Mouse (Mus musculus) kidney, adult 8-10 months (tissue): ENCODE measurements at regions not wholly inside any gene's neighbourhood (a gene's known extent, or its start where the extent isn't known, plus 50 kb on each side); places are given as distances from the start of the nearest gene placed in this dataset.

ENCODE experiments used
- DNase-seq, 2 experiments: peaks; one replicate each; pipeline ENCODE4 v3.0.0; 2022

GRCm38 (mm10) chr3:104586342-104587175 is 51.9 kb upstream of the Slc16a1 start:
- DNase-seq, result no peak

- no peak for DNase-seq
These were observed 53.2 kb upstream of the Slc16a1 start for GRCm38 (mm10) chr3:104585303-104585702.

- no peak for DNase-seq
These were observed 55.2 kb upstream of the Slc16a1 start for GRCm38 (mm10) chr3:104583236-104583635.

GRCm38 (mm10) chr3:104582521-104582920 is 55.9 kb upstream of the Slc16a1 start:
- no peak for DNase-seq

- no peak for DNase-seq
These were observed 59.3 kb upstream of the Slc16a1 start for GRCm38 (mm10) chr3:104579186-104579585.

- DNase-seq, result peak; percentile 9 to 37
These were observed 60.1 kb upstream of the Slc16a1 start for GRCm38 (mm10) chr3:104578374-104578773.

- DNase-seq, result no peak
These were observed 61.1 kb upstream of the Slc16a1 start for GRCm38 (mm10) chr3:104577228-104577927.

GRCm38 (mm10) chr3:104573277-104573940 is 61.7 kb upstream of the Lrig2 start:
- no peak for DNase-seq

GRCm38 (mm10) chr3:104571935-104572631 is 60.4 kb upstream of the Lrig2 start:
- no peak for DNase-seq

- DNase-seq, result no peak
These were observed 53.9 kb upstream of the Lrig2 start for GRCm38 (mm10) chr3:104565423-104566230.

GRCm38 (mm10) chr3:104564857-104565256 is 53.1 kb upstream of the Lrig2 start:
- DNase-seq, result no peak

GRCm38 (mm10) chr3:104561567-104561966 is 49.8 kb upstream of the Lrig2 start:
- DNase-seq, result no peak
